Mouse (Mus musculus): Measurements from ENCODE around the gene Ttc38. TPM values are rescaled to one million over a fixed set of nuclear protein-coding genes. Genes with fewer than 3 reads are reported as not detected.

Gene Ttc38
- 20.4 TPM for polyA plus RNA-seq (2014; fragmentation: Illumina TruSeq; extraction: RNeasy Lipid Tissue Mini Kit (QIAGEN cat#74804); ENCODE audit: low read depth, low replicate concordance)

DNA sequence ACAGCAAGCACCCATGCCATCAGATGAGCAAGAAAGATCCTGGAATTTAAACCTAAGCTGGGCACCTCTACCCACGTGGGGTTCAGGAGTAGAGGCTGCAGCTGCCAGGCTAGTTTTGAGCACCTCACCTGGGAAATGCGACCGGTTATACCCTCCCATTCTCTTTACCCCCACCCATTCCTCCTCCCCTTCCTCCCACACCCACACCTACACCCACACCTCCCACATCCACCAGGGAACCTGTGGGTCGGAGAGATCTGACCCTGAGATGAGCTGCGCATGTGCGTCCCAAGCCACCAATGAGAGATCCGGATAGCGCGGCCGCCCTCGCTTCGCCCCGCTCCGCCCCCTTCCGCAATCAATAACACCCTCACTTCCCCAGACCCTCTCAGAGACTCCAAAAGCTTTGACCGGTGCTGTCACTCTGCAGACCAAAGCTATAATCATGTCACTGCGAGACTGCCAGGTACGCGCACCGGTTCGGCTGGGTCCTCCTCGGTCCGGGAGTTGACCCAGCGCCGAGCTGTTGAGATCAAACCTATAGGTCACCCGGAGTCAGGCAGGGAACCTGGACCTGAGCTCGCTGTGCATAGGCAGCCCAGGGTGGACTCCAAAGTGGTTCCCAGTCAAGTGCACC, at the start of gene Ttc38:
Gene Ttc38, plus strand, starts transcription at position 353 of the 637 bp plus-strand sequence.

DNA sequence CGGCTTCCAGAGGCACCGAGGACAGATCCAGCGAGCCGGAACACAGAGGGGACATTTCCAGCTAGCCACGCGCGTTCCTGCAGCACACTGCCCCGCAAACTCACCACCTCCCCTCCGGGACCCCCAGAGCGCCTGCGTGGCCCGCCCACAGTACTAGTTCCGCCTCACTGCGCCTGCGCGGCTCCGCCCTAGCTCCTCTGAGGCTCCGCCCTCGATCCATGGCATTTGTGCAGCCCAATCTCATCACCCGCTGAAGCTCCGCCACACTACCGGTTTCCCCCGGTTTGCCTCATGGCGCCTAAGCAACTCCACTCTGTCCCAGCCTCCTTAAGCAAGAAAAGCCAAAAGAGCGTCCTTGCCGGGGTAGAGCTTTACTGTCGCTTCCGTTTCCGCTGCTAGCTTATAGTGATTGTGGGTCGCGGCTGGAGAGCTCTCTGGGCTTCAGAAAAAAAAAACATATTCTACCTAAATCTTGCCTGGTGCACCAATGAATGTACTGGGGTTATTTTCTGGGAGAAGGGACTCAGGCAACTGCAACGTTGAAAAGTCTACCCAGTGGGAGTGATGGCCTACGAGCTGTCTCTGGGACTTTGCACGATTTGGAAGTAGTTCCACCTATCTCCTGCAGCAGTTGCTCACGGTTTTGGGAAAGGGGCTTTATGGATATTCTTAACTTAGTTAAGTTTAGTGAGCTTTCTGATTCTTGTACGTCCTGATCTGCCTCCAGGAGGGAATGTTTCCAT, 20.4 kb upstream of the Ttc38 start, which contains the start of gene Cdpf1:
Gene Cdpf1, minus strand, starts transcription at position 163 of the 743 bp plus-strand sequence.

DNA sequence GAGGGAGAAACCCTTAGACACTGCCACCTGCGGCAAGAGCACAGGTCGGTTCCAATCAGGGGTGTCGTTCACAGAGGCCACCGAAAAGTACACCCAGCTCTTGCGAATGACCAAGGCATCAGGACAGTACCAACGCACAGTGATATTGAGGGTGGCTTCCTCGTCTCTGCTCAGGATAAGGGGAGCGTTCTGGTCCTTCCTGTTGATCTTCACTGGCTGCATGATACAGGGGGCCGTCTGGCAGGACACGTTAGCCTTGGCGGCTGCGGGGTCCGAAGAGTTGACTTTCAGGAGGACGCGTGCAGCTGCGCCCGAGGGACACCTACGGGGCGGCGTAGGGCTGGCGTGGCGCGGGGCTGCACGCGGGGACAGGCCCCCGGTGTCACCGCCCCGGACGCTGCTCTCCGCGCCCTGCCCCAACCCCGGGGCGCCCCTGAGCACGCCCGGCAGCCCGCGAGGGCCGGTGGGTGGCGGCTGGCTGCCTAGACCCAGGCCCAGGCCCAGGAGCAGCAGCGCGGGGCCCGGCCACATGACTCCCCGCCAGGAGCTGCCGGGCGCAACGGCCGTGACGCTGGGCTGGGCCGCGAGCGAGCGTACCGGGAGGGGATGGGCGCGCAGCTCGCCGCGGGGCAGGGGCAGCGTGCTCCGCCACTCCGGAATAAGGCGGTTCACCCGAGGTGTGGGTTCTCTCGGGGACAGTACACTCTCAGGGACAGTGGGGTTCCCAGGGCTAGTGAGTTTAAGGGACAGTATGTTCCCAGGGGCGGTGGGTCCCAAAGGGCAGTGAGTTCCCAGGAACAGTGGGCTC, 10.7 kb upstream of the Ttc38 start, which contains the start of gene Pkdrej:
Gene Pkdrej, minus strand, starts transcription at position 532 of the 808 bp plus-strand sequence.

DNA sequence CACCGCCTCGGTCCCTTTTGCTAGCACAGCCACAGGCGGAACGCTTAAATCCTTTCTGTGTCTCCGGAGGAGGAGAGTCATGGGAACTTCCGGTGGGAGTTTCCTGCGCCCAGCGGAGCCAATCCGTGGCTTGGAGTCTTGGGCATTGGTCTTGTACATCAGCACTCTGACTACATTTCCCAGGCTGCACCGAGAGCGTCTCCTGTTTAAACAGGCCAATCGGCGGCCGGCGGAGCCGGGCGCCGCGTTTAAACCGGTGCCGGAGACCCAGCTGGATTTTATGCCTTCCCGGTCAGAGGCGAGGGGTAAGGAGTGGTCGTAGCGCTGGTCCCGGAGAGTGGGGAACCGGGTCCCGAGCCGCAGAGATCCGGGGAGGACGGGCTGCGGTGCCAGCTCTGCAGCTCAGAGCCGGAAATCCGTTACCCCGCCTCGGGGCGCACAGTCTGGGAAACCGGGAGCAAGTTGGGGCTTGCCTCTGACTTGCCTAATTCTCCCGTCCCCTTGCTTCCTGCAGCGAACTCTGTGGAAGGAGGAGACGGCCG, 27.5 kb downstream of the Ttc38 start, which contains the start of gene Gtse1:
Gene Gtse1, plus strand, starts transcription at position 256 of the 542 bp plus-strand sequence.

DNA sequence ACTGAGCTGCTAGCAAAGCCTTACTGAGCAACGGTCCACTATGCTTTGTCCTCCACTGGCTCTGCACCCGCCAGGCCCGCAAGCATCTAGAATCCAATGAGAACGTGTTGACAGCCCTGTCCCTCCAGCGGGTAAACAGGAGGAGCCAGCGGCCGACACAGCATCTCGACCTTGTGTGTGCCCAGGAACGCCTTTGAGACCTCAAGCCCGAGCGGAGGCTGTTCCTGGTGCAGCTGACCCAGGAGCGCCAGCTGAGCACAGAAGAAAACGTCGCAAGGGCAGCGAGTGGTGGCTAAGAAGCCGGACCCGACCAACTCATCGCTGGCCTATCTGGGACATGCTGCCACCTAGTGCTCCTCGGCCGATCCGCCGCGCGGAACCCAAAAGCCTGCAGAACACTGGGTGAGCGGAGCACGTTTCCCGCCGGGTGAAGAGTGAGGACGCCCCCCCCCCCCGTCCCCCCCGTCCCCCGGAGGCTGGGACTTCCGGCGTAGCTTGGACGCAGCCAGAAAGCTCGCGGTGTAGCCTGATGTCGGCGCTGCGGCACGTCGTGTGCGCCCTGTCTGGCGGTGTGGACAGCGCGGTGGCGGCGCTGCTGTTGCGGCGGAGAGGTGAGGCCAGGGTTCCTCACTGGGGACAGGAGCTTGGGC, 46.9 kb downstream of the Ttc38 start, which contains the start of gene Trmu:
Gene Trmu, plus strand, starts transcription at position 465 of the 650 bp plus-strand sequence.

Other genes starting within 250 kb of the Ttc38 start
- gene Wnt7b, start 249.8 kb upstream of the Ttc38 start, polyA plus RNA-seq (2014; fragmentation: Illumina TruSeq; extraction: RNeasy Lipid Tissue Mini Kit (QIAGEN cat#74804); ENCODE audit: low read depth, low replicate concordance) = 0.16 TPM
- 36.5 TPM for gene Ppara, start 97.3 kb upstream of the Ttc38 start, polyA plus RNA-seq (2014; fragmentation: Illumina TruSeq; extraction: RNeasy Lipid Tissue Mini Kit (QIAGEN cat#74804); ENCODE audit: low read depth, low replicate concordance)
- 36.9 TPM for gene Cdpf1, start 20.6 kb upstream of the Ttc38 start, polyA plus RNA-seq (2014; fragmentation: Illumina TruSeq; extraction: RNeasy Lipid Tissue Mini Kit (QIAGEN cat#74804); ENCODE audit: low read depth, low replicate concordance)
- gene Pkdrej, start 10.6 kb upstream of the Ttc38 start, polyA plus RNA-seq (2014; fragmentation: Illumina TruSeq; extraction: RNeasy Lipid Tissue Mini Kit (QIAGEN cat#74804); ENCODE audit: low read depth, low replicate concordance) = 3.8 TPM
- gene Gtse1, start 27.4 kb downstream of the Ttc38 start, polyA plus RNA-seq (2014; fragmentation: Illumina TruSeq; extraction: RNeasy Lipid Tissue Mini Kit (QIAGEN cat#74804); ENCODE audit: low read depth, low replicate concordance) = 0.45 TPM
- 23.6 TPM for gene Trmu, start 47.0 kb downstream of the Ttc38 start, polyA plus RNA-seq (2014; fragmentation: Illumina TruSeq; extraction: RNeasy Lipid Tissue Mini Kit (QIAGEN cat#74804); ENCODE audit: low read depth, low replicate concordance)
- gene Celsr1, start 201.5 kb downstream of the Ttc38 start, polyA plus RNA-seq (2014; fragmentation: Illumina TruSeq; extraction: RNeasy Lipid Tissue Mini Kit (QIAGEN cat#74804); ENCODE audit: low read depth, low replicate concordance) = 2.4 TPM
- 37.0 TPM for gene Gramd4, start 225.4 kb downstream of the Ttc38 start, polyA plus RNA-seq (2014; fragmentation: Illumina TruSeq; extraction: RNeasy Lipid Tissue Mini Kit (QIAGEN cat#74804); ENCODE audit: low read depth, low replicate concordance)

All from heart, adult 10 weeks (tissue).